Mouse (Mus musculus) layer of hippocampus, postnatal 25 days (tissue): ENCODE results near the gene Cox4i2. TPM values are rescaled to one million over a fixed set of nuclear protein-coding genes. Genes with fewer than 3 reads are reported as not detected.

ENCODE experiments used
- DNase-seq, 2 experiments: peaks; one replicate each; pipeline ENCODE4 v3.0.0; 2022; ENCODE audit warnings: mixed read lengths in 2 of 2, low spot score in 1 of 2; ENCODE audit errors: extremely low spot score in 1 of 2
- total RNA-seq, 2 experiments: library from RNA; stranded (reverse); gene quantifications; 2 replicates each; pipeline ENCODE4 v1.2.3; 2021

Cox4i2 gene
- total RNA-seq, 2 experiments from 2014 or later = 2.0 to 2.7 TPM

GRCm38 (mm10) chr2:152766387-152767123 lies 12.6 kb downstream of the Cox4i2 start:
- peak; percentile 84 to 98 for DNase-seq

- no peak for DNase-seq
Observed at GRCm38 (mm10) chr2:152767618-152768271, 13.8 kb downstream of the Cox4i2 start.

- no peak for DNase-seq
Observed at GRCm38 (mm10) chr2:152769677-152770076, 15.7 kb downstream of the Cox4i2 start.

GRCm38 (mm10) chr2:152771571-152771970 lies 17.6 kb downstream of the Cox4i2 start:
- no peak for DNase-seq

- no peak for DNase-seq
Observed at GRCm38 (mm10) chr2:152772231-152772630, 18.3 kb downstream of the Cox4i2 start.

GRCm38 (mm10) chr2:152775357-152775756 lies 21.4 kb downstream of the Cox4i2 start:
- DNase-seq = no peak

GRCm38 (mm10) chr2:152776019-152776418 lies 22.0 kb downstream of the Cox4i2 start:
- no peak for DNase-seq

GRCm38 (mm10) chr2:152776435-152776834 lies 22.5 kb downstream of the Cox4i2 start:
- peak; percentile 37 to 38 for DNase-seq

- DNase-seq = no peak
Observed at GRCm38 (mm10) chr2:152777081-152777480, 23.1 kb downstream of the Cox4i2 start.

GRCm38 (mm10) chr2:152780466-152780865 lies 26.5 kb downstream of the Cox4i2 start:
- DNase-seq = no peak

GRCm38 (mm10) chr2:152781031-152781711 lies 27.2 kb downstream of the Cox4i2 start:
- no peak for DNase-seq

GRCm38 (mm10) chr2:152782656-152783055 lies 28.7 kb downstream of the Cox4i2 start:
- DNase-seq = no peak

- no peak for DNase-seq
Observed at GRCm38 (mm10) chr2:152783241-152783640, 29.3 kb downstream of the Cox4i2 start.

- no peak for DNase-seq
Observed at GRCm38 (mm10) chr2:152784640-152785039, 30.7 kb downstream of the Cox4i2 start.

GRCm38 (mm10) chr2:152785446-152786350 lies 31.7 kb downstream of the Cox4i2 start:
- DNase-seq = peak; percentile 45 to 55

GRCm38 (mm10) chr2:152787136-152787535 lies 33.2 kb downstream of the Cox4i2 start:
- DNase-seq = no peak

- no peak for DNase-seq
Observed at GRCm38 (mm10) chr2:152787543-152787942, 33.6 kb downstream of the Cox4i2 start.

- DNase-seq = no peak
Observed at GRCm38 (mm10) chr2:152788892-152789421, 35.0 kb downstream of the Cox4i2 start.

- DNase-seq = no peak
Observed at GRCm38 (mm10) chr2:152789591-152789999, 35.6 kb downstream of the Cox4i2 start.

- DNase-seq = no peak
Observed at GRCm38 (mm10) chr2:152792461-152792860, 38.5 kb downstream of the Cox4i2 start.
